Mouse (Mus musculus) liver, embryonic 12.5 days (tissue): Measurements from ENCODE around the gene Ppm1b. TPM values are rescaled to one million over a fixed set of nuclear protein-coding genes. Genes with fewer than 3 reads are reported as not detected.

Source experiments
- polyA plus RNA-seq: library from polyadenylated mRNA; unstranded; fragments of >200 nt; fragmentation: Nextera tagmentation; extraction: Ambion mirVana; gene quantifications from 2 replicates; pipeline ENCODE4 v1.2.1, GENCODE M21; 2016

The Ppm1b gene
- polyA plus RNA-seq, 1 experiment from 2014 or later: 71.7 TPM

Other genes starting within 250 kb of the Ppm1b start
- gene Lrpprc, start 166.0 kb upstream of the Ppm1b start, polyA plus RNA-seq: 64.9 and 68.2 TPM in 2 replicates
- gene Slc3a1, start 71.6 kb downstream of the Ppm1b start, polyA plus RNA-seq: 0.32 and 0.41 TPM in 2 replicates
- gene Prepl, start 133.5 kb downstream of the Ppm1b start, polyA plus RNA-seq: 11.2 and 12.8 TPM in 2 replicates
- gene Camkmt, start 133.8 kb downstream of the Ppm1b start, polyA plus RNA-seq: 4.4 and 5.2 TPM in 2 replicates